Mouse (Mus musculus) MEL (cell line): ENCODE measurements around the gene 1700122O11Rik.

Experiments used
- CTCF ChIP-seq, 3 experiments: IDR thresholded peaks in 2 of 3; conservative IDR thresholded peaks in 1 of 3; 2 replicates each; pipeline ENCODE4 v1.5.1; 2011 to 2012; ENCODE audit warnings: low read length in 3 of 3, low read depth in 2 of 3, mild to moderate bottlenecking in 2 of 3, improper control_type of control experiment in 1 of 3, inconsistent platforms in 1 of 3, mixed read lengths in 1 of 3, moderate library complexity in 1 of 3; ENCODE audit not compliant: control insufficient read depth in 1 of 3, insufficient read depth in 1 of 3, poor library complexity in 1 of 3, severe bottlenecking in 1 of 3
- E2F4 ChIP-seq: IDR thresholded peaks from 2 replicates; pipeline ENCODE4 v1.6.1; 2011; ENCODE audit warnings: low read depth, low read length, improper control_type of control experiment, borderline replicate concordance
- GATA1 ChIP-seq: IDR thresholded peaks from 2 replicates; pipeline ENCODE4 v1.6.1; 2011; ENCODE audit warnings: low read depth, low read length, improper control_type of control experiment
- POLR2AphosphoS5 ChIP-seq: IDR thresholded peaks from 2 replicates; pipeline ENCODE4 v1.6.1; 2012; ENCODE audit warnings: low read depth, borderline replicate concordance, mild to moderate bottlenecking, inconsistent platforms, low read length, moderate library complexity, mixed read lengths
- USF2 ChIP-seq, 2 experiments: IDR thresholded peaks; 2 replicates each; pipeline ENCODE4 v1.6.1; 2011 to 2012; ENCODE audit warnings: improper control_type of control experiment in 2 of 2, low read length in 2 of 2, borderline replicate concordance in 1 of 2, inconsistent platforms in 1 of 2, low read depth in 1 of 2, mild to moderate bottlenecking in 1 of 2; ENCODE audit not compliant: insufficient read depth in 1 of 2
- ZKSCAN1 ChIP-seq: IDR thresholded peaks from 2 replicates; pipeline ENCODE4 v1.6.1; 2012; ENCODE audit warnings: low read depth, mild to moderate bottlenecking, inconsistent platforms, low read length, improper control_type of control experiment, moderate library complexity

- TF ChIP-seq POLR2AphosphoS5, result no peak
- TF ChIP-seq ZKSCAN1, result no peak
- TF ChIP-seq CTCF (IDR thresholded peaks at IDR 0.05 in 2 of 3, conservative IDR thresholded peaks at IDR 0.05 in 1 of 3; ENCODE audit: control insufficient read depth in 1 of 3, insufficient read depth in 1 of 3, low read depth in 2 of 3, low read length in 3 of 3, poor library complexity in 1 of 3, severe bottlenecking in 1 of 3), result no peak
- TF ChIP-seq E2F4, result no peak
- TF ChIP-seq GATA1, result no peak
- no peak for TF ChIP-seq USF2 (IDR thresholded peaks at IDR 0.05; ENCODE audit: borderline replicate concordance in 1 of 2, insufficient read depth in 1 of 2, low read depth in 1 of 2, low read length in 2 of 2)
Observed at GRCm38 (mm10) chr17:47990392-47991123, 47.5 kb downstream of the 1700122O11Rik start.
